Mouse (Mus musculus) G1E (cell line): ENCODE measurements around the gene Rngtt.

ENCODE experiments used
- CTCF ChIP-seq: IDR thresholded peaks from 2 replicates; pipeline ENCODE4 v1.5.1; 2012; ENCODE audit warnings: low read depth, low read length, inconsistent platforms, mixed read lengths
- GATA1 ChIP-seq: IDR thresholded peaks from 2 replicates; pipeline ENCODE4 v1.6.1; 2012; ENCODE audit warnings: borderline replicate concordance, low read length, inconsistent platforms, mixed read lengths
- TAL1 ChIP-seq: conservative IDR thresholded peaks from 2 replicates; pipeline ENCODE4 v1.6.1; 2012; ENCODE audit warnings: low read depth, low read length, inconsistent platforms, mixed read lengths

- TF ChIP-seq TAL1 = no peak
- TF ChIP-seq CTCF = peak; percentile 42
- no peak for TF ChIP-seq GATA1
Observed at GRCm38 (mm10) chr4:33292409-33293370, 17.4 kb upstream of the Rngtt start.
